Mouse (Mus musculus): Measurements from ENCODE around the gene Sgf29. TPM values are rescaled to one million over a fixed set of nuclear protein-coding genes. Genes with fewer than 3 reads are reported as not detected.

Sgf29 gene
- polyA plus RNA-seq, 1 experiment from 2014 or later = 36.8 TPM

GRCm38 (mm10) chr7:126708175-126708952 lies 59.3 kb downstream of the Sgf29 start:
- H3K4me3 ChIP-seq (replicated peaks) = no peak overlapping the region
- no peak for DNase-seq
- H3K4me1 ChIP-seq (replicated peaks) = peaks cover 25% of the 10 kb centered on the region
- no peak overlapping the region for H3K4me2 ChIP-seq
- H3K27ac ChIP-seq = no peak overlapping the region
- peaks cover 24% of the 10 kb centered on the region for H3K27me3 ChIP-seq
- no peak for ATAC-seq (ENCODE audit: low read depth)
- WGBS (ENCODE audit: insufficient replicate concordance) = 69% methylated on average over 10 of the region's 10 CpGs
- H3K36me3 ChIP-seq = no peaks in the 10 kb centered on the region
- no peak overlapping the region for H3K9ac ChIP-seq
- H3K9me3 ChIP-seq (replicated peaks) = no peaks in the 10 kb centered on the region

- ATAC-seq (ENCODE audit: low read depth) (no peak), DNase-seq (no peak)
- no peak overlapping the region for H3K4me2 ChIP-seq
- H3K9me3 ChIP-seq (replicated peaks) = no peaks in the 10 kb centered on the region
- WGBS (ENCODE audit: insufficient replicate concordance) = 29% methylated on average over 4 of the region's 4 CpGs
- no peak overlapping the region for H3K27ac ChIP-seq
- no peak overlapping the region for H3K4me3 ChIP-seq (replicated peaks)
- H3K4me1 ChIP-seq (replicated peaks) = peaks cover 6% of the 10 kb centered on the region
- 0 out of 2 replicates have a peak, but pooled peaks cover 5% of the 10 kb centered on the region for H3K27me3 ChIP-seq
- no peaks in the 10 kb centered on the region for H3K36me3 ChIP-seq
- no peak overlapping the region for H3K9ac ChIP-seq
Measured at GRCm38 (mm10) chr7:126710266-126710665, 61.2 kb downstream of the Sgf29 start.

GRCm38 (mm10) chr7:126711910-126712309 lies 62.8 kb downstream of the Sgf29 start:
- Histone ChIP-seq H3K4me1 (replicated peaks) (peaks cover 6% of the 10 kb centered on the region), H3K4me2 (no peak overlapping the region), H3K36me3 (no peaks in the 10 kb centered on the region), H3K9ac (no peak overlapping the region), H3K9me3 (replicated peaks) (no peaks in the 10 kb centered on the region), H3K4me3 (replicated peaks) (no peak overlapping the region), H3K27ac (no peak overlapping the region), H3K27me3 (no peaks in the 10 kb centered on the region)
- no peak for DNase-seq
- no peak for ATAC-seq (ENCODE audit: low read depth)
- 64% methylated on average over 3 of the region's 3 CpGs for WGBS (ENCODE audit: insufficient replicate concordance)

- WGBS (ENCODE audit: insufficient replicate concordance) = 78% methylated on average over 4 of the region's 4 CpGs
- Histone ChIP-seq H3K27me3 (no peaks in the 10 kb centered on the region), H3K27ac (no peak overlapping the region), H3K4me3 (replicated peaks) (no peak overlapping the region), H3K4me2 (no peak overlapping the region), H3K9ac (no peak overlapping the region), H3K4me1 (replicated peaks) (no peaks in the 10 kb centered on the region), H3K9me3 (replicated peaks) (no peaks in the 10 kb centered on the region), H3K36me3 (no peaks in the 10 kb centered on the region)
- no peak for ATAC-seq (ENCODE audit: low read depth)
- DNase-seq = no peak
Measured at GRCm38 (mm10) chr7:126715679-126716078, 66.6 kb downstream of the Sgf29 start.

- 79% methylated on average over 3 of the region's 3 CpGs for WGBS (ENCODE audit: insufficient replicate concordance)
- Histone ChIP-seq H3K27me3 (no peaks in the 10 kb centered on the region), H3K36me3 (no peaks in the 10 kb centered on the region), H3K27ac (no peak overlapping the region), H3K4me2 (no peak overlapping the region), H3K4me1 (replicated peaks) (no peaks in the 10 kb centered on the region), H3K9ac (no peak overlapping the region), H3K9me3 (replicated peaks) (no peaks in the 10 kb centered on the region), H3K4me3 (replicated peaks) (no peak overlapping the region)
- DNase-seq (no peak), ATAC-seq (ENCODE audit: low read depth) (no peak)
Measured at GRCm38 (mm10) chr7:126717566-126717965, 68.5 kb downstream of the Sgf29 start.

DNA sequence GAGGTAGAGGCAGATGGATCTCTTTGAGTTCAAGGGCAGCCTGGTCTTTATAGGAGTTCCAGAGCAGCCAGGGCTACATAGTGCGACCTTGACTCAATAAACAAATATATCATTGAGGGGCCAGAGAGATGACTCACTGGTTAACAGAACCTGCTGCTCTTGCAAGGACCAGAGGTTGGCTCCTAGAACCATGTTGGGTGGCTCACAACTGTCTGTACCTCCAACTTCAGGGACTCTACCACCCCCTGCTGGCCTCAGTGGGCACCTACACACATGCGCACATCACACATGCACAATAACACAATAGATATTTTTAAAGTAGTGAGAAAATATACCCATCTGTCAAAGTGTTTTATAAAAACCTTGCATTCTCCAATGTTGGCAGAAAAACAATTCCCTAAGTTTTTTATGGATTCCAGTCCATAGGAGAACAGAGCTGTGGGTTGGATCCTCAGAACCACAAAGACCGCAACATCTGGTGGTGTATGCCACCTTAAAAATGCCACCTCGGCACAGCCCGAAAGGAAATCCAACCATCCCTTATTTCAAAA lies 69.8 kb downstream of the Sgf29 start:
- Histone ChIP-seq H3K4me3 (replicated peaks) (no peak overlapping the region), H3K9me3 (replicated peaks) (no peaks in the 10 kb centered on the region), H3K36me3 (no peaks in the 10 kb centered on the region), H3K4me2 (no peak overlapping the region), H3K27ac (no peak overlapping the region), H3K9ac (no peak overlapping the region), H3K4me1 (replicated peaks) (no peaks in the 10 kb centered on the region), H3K27me3 (no peaks in the 10 kb centered on the region)
- ATAC-seq (ENCODE audit: low read depth) = no peak
- no peak for DNase-seq
- 86% methylated on average over 5 of the region's 5 CpGs for WGBS (ENCODE audit: insufficient replicate concordance)

- Histone ChIP-seq H3K4me2 (no peak overlapping the region), H3K27ac (no peak overlapping the region), H3K9ac (no peak overlapping the region), H3K36me3 (no peaks in the 10 kb centered on the region), H3K4me3 (replicated peaks) (no peak overlapping the region), H3K27me3 (no peaks in the 10 kb centered on the region), H3K4me1 (replicated peaks) (no peaks in the 10 kb centered on the region), H3K9me3 (replicated peaks) (no peaks in the 10 kb centered on the region)
- 76% methylated on average over 13 of the region's 13 CpGs for WGBS (ENCODE audit: insufficient replicate concordance)
- no peak for ATAC-seq (ENCODE audit: low read depth)
- DNase-seq = no peak
Measured at GRCm38 (mm10) chr7:126721635-126722034, 72.5 kb downstream of the Sgf29 start.

Other genes with a start within 250 kb of the Sgf29 start
- gene Cd19, start 234.4 kb upstream of the Sgf29 start, polyA plus RNA-seq (2015; fragmentation: Nextera tagmentation; extraction: Ambion mirVana) = 0.14 and 0.23 TPM in 2 replicates
- gene Rabep2, start 220.6 kb upstream of the Sgf29 start, polyA plus RNA-seq (2015; fragmentation: Nextera tagmentation; extraction: Ambion mirVana) = 5.8 and 6.1 TPM in 2 replicates
- gene Atp2a1, start 186.2 kb upstream of the Sgf29 start, polyA plus RNA-seq (2015; fragmentation: Nextera tagmentation; extraction: Ambion mirVana) = 1.1 and 2.4 TPM in 2 replicates
- gene Sh2b1, start 173.9 kb upstream of the Sgf29 start, polyA plus RNA-seq (2015; fragmentation: Nextera tagmentation; extraction: Ambion mirVana) = 11.2 and 12.9 TPM in 2 replicates
- gene Tufm, start 161.9 kb upstream of the Sgf29 start, polyA plus RNA-seq (2015; fragmentation: Nextera tagmentation; extraction: Ambion mirVana) = 111 and 115 TPM in 2 replicates
- gene Atxn2l, start 145.9 kb upstream of the Sgf29 start, polyA plus RNA-seq (2015; fragmentation: Nextera tagmentation; extraction: Ambion mirVana) = 23.8 and 31.4 TPM in 2 replicates
- 138 and 141 TPM in 2 replicates for gene Eif3c, start 82.9 kb upstream of the Sgf29 start, polyA plus RNA-seq (2015; fragmentation: Nextera tagmentation; extraction: Ambion mirVana)
- 0.61 and 0.71 TPM in 2 replicates for gene Apobr, start 64.4 kb upstream of the Sgf29 start, polyA plus RNA-seq (2015; fragmentation: Nextera tagmentation; extraction: Ambion mirVana)
- gene Cln3, start 63.5 kb upstream of the Sgf29 start, polyA plus RNA-seq (2015; fragmentation: Nextera tagmentation; extraction: Ambion mirVana) = 11.5 and 12.4 TPM in 2 replicates
- gene Il27, start 54.4 kb upstream of the Sgf29 start, polyA plus RNA-seq (2015; fragmentation: Nextera tagmentation; extraction: Ambion mirVana) = not detected in 2 replicates
- 1.7 and 2.0 TPM in 2 replicates for gene Nupr1, start 18.4 kb upstream of the Sgf29 start, polyA plus RNA-seq (2015; fragmentation: Nextera tagmentation; extraction: Ambion mirVana)
- gene Sult1a1, start 27.1 kb downstream of the Sgf29 start, polyA plus RNA-seq (2015; fragmentation: Nextera tagmentation; extraction: Ambion mirVana) = 1.8 and 2.0 TPM in 2 replicates
- gene Bola2, start 46.1 kb downstream of the Sgf29 start, polyA plus RNA-seq (2015; fragmentation: Nextera tagmentation; extraction: Ambion mirVana) = 113 and 128 TPM in 2 replicates
- gene Slx1b, start 46.5 kb downstream of the Sgf29 start, polyA plus RNA-seq (2015; fragmentation: Nextera tagmentation; extraction: Ambion mirVana) = 3.6 and 4.2 TPM in 2 replicates
- 73.1 and 78.7 TPM in 2 replicates for gene Coro1a, start 58.5 kb downstream of the Sgf29 start, polyA plus RNA-seq (2015; fragmentation: Nextera tagmentation; extraction: Ambion mirVana)
- 19.0 and 19.3 TPM in 2 replicates for gene Mapk3, start 110.3 kb downstream of the Sgf29 start, polyA plus RNA-seq (2015; fragmentation: Nextera tagmentation; extraction: Ambion mirVana)
- 0.37 and 0.64 TPM in 2 replicates for gene Gdpd3, start 117.0 kb downstream of the Sgf29 start, polyA plus RNA-seq (2015; fragmentation: Nextera tagmentation; extraction: Ambion mirVana)
- gene Ypel3, start 127.6 kb downstream of the Sgf29 start, polyA plus RNA-seq (2015; fragmentation: Nextera tagmentation; extraction: Ambion mirVana) = 68.4 and 77.3 TPM in 2 replicates
- gene Tbx6, start 132.2 kb downstream of the Sgf29 start, polyA plus RNA-seq (2015; fragmentation: Nextera tagmentation; extraction: Ambion mirVana) = 0.35 and 0.45 TPM in 2 replicates
- 133 and 141 TPM in 2 replicates for gene Ppp4c, start 143.2 kb downstream of the Sgf29 start, polyA plus RNA-seq (2015; fragmentation: Nextera tagmentation; extraction: Ambion mirVana)
- gene Fam57b, start 148.4 kb downstream of the Sgf29 start, polyA plus RNA-seq (2015; fragmentation: Nextera tagmentation; extraction: Ambion mirVana) = 0.10 and 0.13 TPM in 2 replicates
- not detected in 2 replicates for gene 4930451I11Rik, start 182.3 kb downstream of the Sgf29 start, polyA plus RNA-seq (2015; fragmentation: Nextera tagmentation; extraction: Ambion mirVana)
- gene Doc2a, start 198.1 kb downstream of the Sgf29 start, polyA plus RNA-seq (2015; fragmentation: Nextera tagmentation; extraction: Ambion mirVana) = 0.12 and 0.29 TPM in 2 replicates
- gene Hirip3, start 212.7 kb downstream of the Sgf29 start, polyA plus RNA-seq (2015; fragmentation: Nextera tagmentation; extraction: Ambion mirVana) = 17.8 and 18.9 TPM in 2 replicates
- gene Ino80e, start 213.1 kb downstream of the Sgf29 start, polyA plus RNA-seq (2015; fragmentation: Nextera tagmentation; extraction: Ambion mirVana) = 55.2 and 65.3 TPM in 2 replicates
- 11.6 and 12.9 TPM in 2 replicates for gene Taok2, start 235.4 kb downstream of the Sgf29 start, polyA plus RNA-seq (2015; fragmentation: Nextera tagmentation; extraction: Ambion mirVana)